Mouse (Mus musculus) intestine, embryonic 16.5 days (tissue): ENCODE data around the gene Rnf126. TPM values are rescaled to one million over a fixed set of nuclear protein-coding genes. Genes with fewer than 3 reads are reported as not detected.

Experiments
- ATAC-seq: fragments of 200-750 bp; cut with Nextera tagmentation; 2 replicates; pipeline ENCODE4 v1.8.0; 2017; ENCODE audit warnings: moderate TSS enrichment, moderate library complexity
- H3K27ac ChIP-seq: fragments of 300-500 bp; sonication (generic); 2 replicates; pipeline ENCODE4 v1.5.1; 2014; ENCODE audit warnings: mild to moderate bottlenecking, low read length
- H3K27me3 ChIP-seq: fragments of 300-500 bp; sonication (generic); replicated peaks from 2 replicates; pipeline ENCODE4 v1.6.1; 2014; ENCODE audit warnings: low read length, control low read depth, mixed read lengths; ENCODE audit not compliant: control insufficient read depth, insufficient read depth
- H3K36me3 ChIP-seq: fragments of 300-500 bp; sonication (generic); 2 replicates; pipeline ENCODE4 v1.6.1; 2014; ENCODE audit warnings: low read length, control low read depth; ENCODE audit not compliant: control insufficient read depth, insufficient read depth
- H3K4me1 ChIP-seq: fragments of 300-500 bp; sonication (generic); 2 replicates; pipeline ENCODE4 v1.6.1; 2014; ENCODE audit warnings: low read length, control low read depth, mixed read lengths; ENCODE audit not compliant: control insufficient read depth, insufficient read depth
- H3K4me2 ChIP-seq: fragments of 300-500 bp; sonication (generic); 2 replicates; pipeline ENCODE4 v1.6.1; 2014; ENCODE audit warnings: low read depth, low read length, control low read depth
- H3K4me3 ChIP-seq: fragments of 300-500 bp; sonication (generic); 2 replicates; pipeline ENCODE4 v1.5.1; 2014; ENCODE audit warnings: mild to moderate bottlenecking, low read length
- H3K9ac ChIP-seq: fragments of 300-500 bp; sonication (generic); 2 replicates; pipeline ENCODE4 v1.6.1; 2014; ENCODE audit warnings: low read depth, low read length
- H3K9me3 ChIP-seq: fragments of 300-500 bp; sonication (generic); 2 replicates; pipeline ENCODE4 v1.6.1; 2016; ENCODE audit warnings: low read length, control low read depth; ENCODE audit not compliant: control insufficient read depth
- WGBS: fragments of 180-500 bp; shearing (Covaris S2); extraction: QIAGEN DNeasy Blood & Tissue Kit; methylation state at CpG from one replicate; pipeline ENCODE4 v1.1.7; 2014; 5-methylcytosine and 5-hydroxymethylcytosine counted together
- polyA plus RNA-seq: library from polyadenylated mRNA; unstranded; fragments of >200 nt; fragmentation: Nextera tagmentation; extraction: Ambion mirVana; gene quantifications from 2 replicates; pipeline ENCODE4 v1.2.1, GENCODE M21; 2015

Gene Rnf126
- polyA plus RNA-seq, 1 experiment from 2014 or later, result 39.7 TPM

DNA sequence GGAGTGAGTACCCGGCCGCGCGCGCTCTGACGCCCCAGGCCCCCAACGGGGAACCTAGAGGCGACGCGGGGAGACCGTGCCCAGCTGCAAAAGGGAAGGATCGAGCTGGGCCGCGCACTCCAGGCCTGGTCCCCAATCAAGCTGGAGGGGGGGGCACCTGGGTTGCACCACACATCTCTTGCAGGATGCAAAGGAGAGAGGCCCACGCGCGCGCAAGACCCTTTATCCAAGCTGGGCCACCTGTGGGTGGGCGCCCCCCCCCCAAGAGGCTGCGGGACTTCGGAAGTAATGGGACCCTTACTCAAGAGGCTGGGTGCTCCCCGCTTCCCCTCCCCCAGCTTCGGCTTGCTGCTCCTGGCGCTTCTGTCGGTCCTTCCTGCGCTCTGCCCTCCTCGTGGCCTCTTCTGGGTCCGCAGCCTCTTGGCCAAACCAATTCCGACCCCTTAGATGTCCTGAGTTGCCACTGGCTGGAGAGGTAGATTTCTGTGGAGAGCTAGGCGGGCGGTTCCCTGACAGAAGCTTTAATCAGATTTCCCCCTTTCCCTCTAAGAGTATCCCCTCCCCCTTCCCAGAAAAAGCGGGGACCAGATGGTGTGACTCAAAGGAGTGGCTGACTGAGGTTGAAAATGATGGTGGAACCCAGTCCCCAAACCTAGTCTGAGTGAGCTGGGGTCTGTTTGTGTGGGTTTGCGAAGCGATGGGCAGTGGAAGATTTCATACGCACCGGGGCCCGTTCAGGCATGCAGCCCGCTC, 27.2 kb upstream of the Rnf126 start:
- peak; percentile 4 for ATAC-seq
- peak overlapping the region; percentile 93 for H3K9ac ChIP-seq
- H3K4me1 ChIP-seq, result peaks cover 22% of the 10 kb centered on the region
- peak overlapping the region; percentile 74 for H3K27ac ChIP-seq
- H3K9me3 ChIP-seq, result no peaks in the 10 kb centered on the region; the same call in 1 of the 2 replicates
- no peaks in the 10 kb centered on the region for H3K36me3 ChIP-seq
- peak overlapping the region; percentile 89 for H3K4me3 ChIP-seq
- H3K4me2 ChIP-seq, result peak overlapping the region; percentile 94
- WGBS, result 3% methylated on average over 38 of the region's 38 CpGs
- no peaks in the 10 kb centered on the region for H3K27me3 ChIP-seq

- Histone ChIP-seq H3K36me3 (no peaks in the 10 kb centered on the region), H3K4me3 (peak within 1 kb of the TSS; percentile 89), H3K4me1 (peaks cover 22% of the 10 kb centered on the region), H3K27ac (peak within 1 kb of the TSS; percentile 74), H3K9me3 (no peaks in the 10 kb centered on the region; the same call in 1 of the 2 replicates), H3K27me3 (no peaks in the 10 kb centered on the region), H3K9ac (peak within 1 kb of the TSS; percentile 93), H3K4me2 (peak within 1 kb of the TSS; percentile 94)
- 6% methylated on average over 51 of the region's 51 CpGs for WGBS
- ATAC-seq, result peak; percentile 62
Measured at GRCm38 (mm10) chr10:79793051-79793737, 26.4 kb upstream of the Rnf126 start, which contains the start of gene Palm. Palm (plus strand) TSS chr10:79793572.

DNA sequence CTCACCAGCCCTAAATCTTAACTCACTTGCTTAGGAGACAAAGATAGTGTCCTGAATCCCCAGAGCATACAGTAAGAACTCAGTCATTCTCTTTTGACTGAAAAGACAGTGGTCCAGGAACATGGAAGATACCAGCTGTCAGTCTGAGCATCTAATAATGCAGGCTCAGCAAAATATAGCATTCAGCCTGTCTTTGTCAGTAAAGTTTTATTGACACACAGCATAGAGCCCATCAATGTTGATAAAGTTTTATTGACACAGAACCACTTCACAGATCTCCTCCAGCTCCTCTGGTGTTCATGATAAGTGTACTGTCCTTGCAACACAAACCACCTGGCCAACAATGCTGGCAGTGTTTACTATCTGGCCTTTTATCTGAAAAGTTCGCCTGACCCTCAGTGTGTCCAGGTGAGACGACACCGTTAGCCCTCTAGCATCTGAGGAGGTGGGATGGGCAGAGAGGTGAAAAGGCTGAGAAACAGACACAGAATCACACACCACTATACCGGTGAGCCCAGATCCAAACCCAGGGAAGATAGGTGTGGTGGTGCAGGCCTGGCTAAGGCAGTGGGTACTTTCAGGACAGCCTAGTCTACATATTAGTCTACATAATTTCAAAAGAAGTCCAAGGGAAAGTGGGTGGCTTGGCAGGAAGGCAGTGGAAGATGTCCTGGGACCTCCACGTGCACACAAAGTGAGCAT, 25.7 kb upstream of the Rnf126 start:
- no peaks in the 10 kb centered on the region for H3K36me3 ChIP-seq
- H3K27me3 ChIP-seq, result no peaks in the 10 kb centered on the region
- H3K9me3 ChIP-seq, result no peaks in the 10 kb centered on the region; the same call in 1 of the 2 replicates
- H3K27ac ChIP-seq, result no peak overlapping the region
- peaks cover 22% of the 10 kb centered on the region for H3K4me1 ChIP-seq
- 81% methylated on average over 5 of the region's 5 CpGs for WGBS
- H3K4me3 ChIP-seq, result no peak overlapping the region
- no peak overlapping the region for H3K4me2 ChIP-seq
- ATAC-seq, result no peak
- H3K9ac ChIP-seq, result no peak overlapping the region

DNA sequence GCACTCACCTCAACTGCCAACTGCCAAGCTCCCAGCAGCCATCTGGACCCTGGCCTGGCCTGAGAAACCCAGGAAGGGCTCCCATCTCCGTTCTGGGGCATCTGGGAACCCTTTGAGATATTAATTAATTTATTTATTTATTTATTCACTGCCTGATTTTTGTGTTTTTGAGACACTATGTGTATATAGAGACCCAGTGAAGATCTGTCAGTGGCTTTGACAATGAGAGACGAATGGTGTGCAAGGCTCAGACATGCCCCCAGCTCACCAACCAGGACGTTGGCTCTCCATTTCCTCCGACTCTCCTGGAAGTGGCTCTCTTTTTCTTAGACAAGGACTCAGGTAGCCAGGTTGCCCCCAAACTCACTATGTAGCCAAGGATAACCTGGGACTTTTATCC, 24.1 kb upstream of the Rnf126 start, which contains the start of gene Prss57:
TSS of gene Prss57 (minus strand) at position 101 of the 400 bp plus-strand sequence.
- Histone ChIP-seq H3K4me1 (peaks cover 18% of the 10 kb centered on the region), H3K4me3 (no peak within 1 kb of the TSS), H3K27me3 (no peaks in the 10 kb centered on the region), H3K9ac (no peak within 1 kb of the TSS), H3K27ac (no peak within 1 kb of the TSS), H3K9me3 (no peaks in the 10 kb centered on the region; the same call in 1 of the 2 replicates), H3K4me2 (no peak within 1 kb of the TSS), H3K36me3 (no peaks in the 10 kb centered on the region)
- WGBS, result 88% methylated on average over 4 of the region's 4 CpGs
- ATAC-seq, result no peak

- Histone ChIP-seq H3K4me3 (no peak overlapping the region), H3K27ac (no peak overlapping the region), H3K27me3 (no peaks in the 10 kb centered on the region; the same call in 1 of the 2 replicates), H3K4me2 (no peak overlapping the region), H3K36me3 (no peaks in the 10 kb centered on the region), H3K9ac (no peak overlapping the region), H3K4me1 (peaks cover 12% of the 10 kb centered on the region), H3K9me3 (no peaks in the 10 kb centered on the region)
- no peak for ATAC-seq
- WGBS, result 55% methylated on average over 2 of the region's 2 CpGs
Measured at GRCm38 (mm10) chr10:79789581-79789980, 22.8 kb upstream of the Rnf126 start.

- no peaks in the 10 kb centered on the region for H3K36me3 ChIP-seq
- ATAC-seq, result no peak
- H3K9me3 ChIP-seq, result no peaks in the 10 kb centered on the region
- no peak overlapping the region for H3K4me2 ChIP-seq
- peaks cover 2% of the 10 kb centered on the region for H3K4me1 ChIP-seq
- no peak overlapping the region for H3K9ac ChIP-seq
- H3K27me3 ChIP-seq, result peaks cover 2% of the 10 kb centered on the region; the same call in 1 of the 2 replicates
- H3K4me3 ChIP-seq, result no peak overlapping the region
- no peak overlapping the region for H3K27ac ChIP-seq
- 35% methylated on average over 7 of the region's 7 CpGs for WGBS
Measured at GRCm38 (mm10) chr10:79788386-79789158, 21.8 kb upstream of the Rnf126 start.

DNA sequence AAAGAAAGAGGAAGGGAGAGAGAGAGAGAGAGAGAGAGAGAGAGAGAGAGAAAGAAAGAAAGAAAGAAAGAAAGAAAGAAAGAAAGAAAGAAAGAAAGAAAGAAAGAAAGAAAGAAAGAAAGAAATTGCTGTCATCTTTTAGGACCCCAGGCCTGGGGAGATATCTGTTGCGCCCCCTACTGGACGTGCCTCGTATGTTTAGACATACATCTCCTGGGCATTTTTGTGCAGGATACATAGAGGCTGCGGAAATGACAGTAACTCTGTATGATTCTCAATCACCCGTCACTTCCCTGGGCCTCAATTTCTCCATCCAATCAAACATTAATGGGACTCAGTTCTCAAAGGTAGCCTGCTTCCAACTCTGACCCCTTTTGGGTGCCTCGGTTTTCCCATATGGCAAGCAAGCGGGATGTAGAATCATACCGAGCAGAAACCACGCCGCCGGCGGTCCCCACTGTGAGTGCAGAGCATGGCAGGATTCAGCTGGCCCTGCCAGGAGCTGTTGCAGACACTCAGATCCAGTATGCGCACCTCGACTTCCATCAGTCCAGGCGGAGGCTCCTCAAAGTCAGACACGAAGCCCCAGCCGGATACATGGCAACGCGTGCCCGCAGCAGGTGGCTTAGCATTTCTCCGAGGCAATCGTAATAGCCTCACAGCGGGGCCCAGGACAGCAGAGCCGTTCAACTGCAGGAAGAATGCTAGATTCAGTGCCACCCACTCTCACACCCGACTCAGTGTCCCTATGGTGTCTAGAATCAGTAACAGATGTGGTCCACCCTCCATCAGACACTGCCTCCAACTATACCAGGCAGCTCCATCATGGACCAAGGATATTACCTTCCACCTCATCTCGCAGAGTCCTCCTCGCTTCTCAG, 17.4 kb upstream of the Rnf126 start:
- H3K4me2 ChIP-seq, result no peak overlapping the region
- no peak for ATAC-seq
- peaks cover 16% of the 10 kb centered on the region for H3K4me1 ChIP-seq
- H3K4me3 ChIP-seq, result no peak overlapping the region
- no peaks in the 10 kb centered on the region for H3K36me3 ChIP-seq
- no peak overlapping the region for H3K27ac ChIP-seq
- no peaks in the 10 kb centered on the region for H3K9me3 ChIP-seq
- WGBS, result 39% methylated on average over 27 of the region's 27 CpGs
- peaks cover 2% of the 10 kb centered on the region; the same call in 1 of the 2 replicates for H3K27me3 ChIP-seq
- no peak overlapping the region for H3K9ac ChIP-seq

GRCm38 (mm10) chr10:79783050-79783449, 16.3 kb upstream of the Rnf126 start:
- 61% methylated on average over 7 of the region's 7 CpGs for WGBS

More at GRCm38 (mm10) chr10:79783050-79783449, 16.3 kb upstream of the Rnf126 start:
- Histone ChIP-seq H3K36me3 (no peaks in the 10 kb centered on the region), H3K9me3 (no peaks in the 10 kb centered on the region), H3K27ac (no peak overlapping the region), H3K4me1 (peaks cover 24% of the 10 kb centered on the region), H3K4me2 (no peak overlapping the region), H3K9ac (no peak overlapping the region), H3K4me3 (no peak overlapping the region), H3K27me3 (peaks cover 2% of the 10 kb centered on the region; the same call in 1 of the 2 replicates)
- ATAC-seq, result no peak
